Comparison of ENCODE assay signal across 8 mouse cellular contexts in the genomic region with DNA sequence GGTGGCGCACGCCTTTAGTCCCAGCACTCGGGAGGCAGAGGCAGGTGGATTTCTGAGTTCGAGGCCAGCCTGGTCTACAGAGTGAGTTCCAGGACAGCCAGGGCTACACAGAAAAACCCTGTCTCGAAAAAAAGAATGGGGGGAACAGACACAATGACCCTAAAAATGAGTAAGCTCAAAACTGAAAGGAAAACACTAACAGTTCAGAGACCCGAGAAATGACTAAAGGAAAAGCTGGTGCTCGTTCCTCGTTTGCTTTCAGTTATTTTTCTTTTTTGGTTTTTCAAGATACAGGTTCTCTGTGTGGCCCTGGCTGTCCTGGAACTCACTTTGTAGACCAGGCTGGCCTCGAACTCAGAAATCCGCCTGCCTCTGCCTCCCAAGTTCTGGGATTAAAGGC. TPM values are rescaled to one million over a fixed set of nuclear protein-coding genes. Genes with fewer than 3 reads are reported as not detected.
DNase-seq lines count a peak whose midpoint lies in the region; ATAC-seq and TF ChIP-seq lines count a peak whose summit lies in the region.
"Not testable (repeated sequence)": the region's sequence is repeated elsewhere in the genome, so short reads cannot be mapped to it uniquely, and the experiment has no call there.

No protein-coding gene starts in this region.

- H3K36me3 ChIP-seq in forebrain, embryonic 15.5 days, result peaks cover 33% of the 10 kb centered on the region
- not testable (repeated sequence) for H3K36me3 ChIP-seq in heart, embryonic 11.5 days (ENCODE audit: control insufficient read depth, insufficient read depth, low read length)
- peaks cover 52% of the 10 kb centered on the region for H3K36me3 ChIP-seq in heart, embryonic 14.5 days (ENCODE audit: control insufficient read depth, insufficient read depth, low read length)
- peaks cover 42% of the 10 kb centered on the region for H3K36me3 ChIP-seq in heart, postnatal 0 days (replicated peaks; ENCODE audit: control insufficient read depth, insufficient read depth, low read length)
- H3K36me3 ChIP-seq in kidney, embryonic 14.5 days (ENCODE audit: control insufficient read depth, insufficient read depth, low read length), result peaks cover 36% of the 10 kb centered on the region
- H3K36me3 ChIP-seq in limb, embryonic 11.5 days (ENCODE audit: control insufficient read depth, insufficient read depth, low read length), result peaks cover 12% of the 10 kb centered on the region
- peaks cover 39% of the 10 kb centered on the region for H3K36me3 ChIP-seq in lung, embryonic 15.5 days
- peaks cover 16% of the 10 kb centered on the region for H3K36me3 ChIP-seq in spleen, adult 2 months (ENCODE audit: control insufficient read depth, insufficient read depth, low read length)

- H3K4me2 ChIP-seq in forebrain, embryonic 15.5 days (replicated peaks); heart, embryonic 11.5 days; heart, embryonic 14.5 days (ENCODE audit: low read length); kidney, embryonic 14.5 days (replicated peaks; ENCODE audit: low read depth, low read length); limb, embryonic 11.5 days (ENCODE audit: low read depth, severe bottlenecking): not testable (repeated sequence)
- 0 out of 2 replicates have a peak overlapping the region, but pooled peaks have one; percentile 6 for H3K4me2 ChIP-seq in heart, postnatal 0 days (ENCODE audit: low read depth, low read length)
- peak overlapping the region; percentile 16; the same call in 1 of the 2 replicates for H3K4me2 ChIP-seq in lung, embryonic 15.5 days

- not testable (repeated sequence) for H3K9me3 ChIP-seq in forebrain, embryonic 15.5 days; heart, embryonic 11.5 days (replicated peaks; ENCODE audit: control insufficient read depth, low read length); heart, embryonic 14.5 days (ENCODE audit: control insufficient read depth, low read length); heart, postnatal 0 days (replicated peaks; ENCODE audit: control insufficient read depth, low read length); kidney, embryonic 14.5 days (ENCODE audit: control insufficient read depth, low read length); limb, embryonic 11.5 days (ENCODE audit: control insufficient read depth, low read length); lung, embryonic 15.5 days

- H3K4me1 ChIP-seq in forebrain, embryonic 15.5 days, result peaks cover 13% of the 10 kb centered on the region
- H3K4me1 ChIP-seq in heart, embryonic 11.5 days (ENCODE audit: control insufficient read depth, insufficient read depth, low read length), result peaks cover 12% of the 10 kb centered on the region
- H3K4me1 ChIP-seq in heart, embryonic 14.5 days (ENCODE audit: control insufficient read depth in 2 of 2, insufficient read depth in 2 of 2, low read length in 2 of 2), result peaks cover 4 to 13% of the 10 kb centered on the region in 2 experiments
- H3K4me1 ChIP-seq in heart, postnatal 0 days (ENCODE audit: control insufficient read depth, insufficient read depth), result peaks cover 11% of the 10 kb centered on the region
- H3K4me1 ChIP-seq in kidney, embryonic 14.5 days (ENCODE audit: control insufficient read depth, insufficient read depth, low read length), result peaks cover 22% of the 10 kb centered on the region
- not testable (repeated sequence) for H3K4me1 ChIP-seq in limb, embryonic 11.5 days (ENCODE audit: control insufficient read depth, insufficient read depth, low read length); spleen, adult 2 months (ENCODE audit: control insufficient read depth, insufficient read depth, insufficient read length)
- H3K4me1 ChIP-seq in lung, embryonic 15.5 days, result peaks cover 14% of the 10 kb centered on the region

- not testable (repeated sequence) for ATAC-seq in forebrain, embryonic 15.5 days (replicated peaks); heart, embryonic 11.5 days (replicated peaks; ENCODE audit: insufficient number of reproducible peaks, low FRiP score, low TSS enrichment); heart, embryonic 14.5 days (ENCODE audit: insufficient number of reproducible peaks, insufficient read depth, low FRiP score, low read depth); heart, postnatal 0 days (ENCODE audit: insufficient read depth, low read depth); kidney, embryonic 14.5 days (ENCODE audit: low FRiP score, low TSS enrichment); limb, embryonic 11.5 days (ENCODE audit: insufficient number of reproducible peaks, low FRiP score, low TSS enrichment, low read depth); lung, embryonic 15.5 days (ENCODE audit: borderline replicate concordance, extremely low read depth, low FRiP score, low TSS enrichment)

- H3K9ac ChIP-seq in forebrain, embryonic 15.5 days (replicated peaks); heart, embryonic 11.5 days (ENCODE audit: low read depth, low read length); heart, embryonic 14.5 days (ENCODE audit: low read length); kidney, embryonic 14.5 days (ENCODE audit: low read depth, low read length); limb, embryonic 11.5 days (ENCODE audit: low read length); lung, embryonic 15.5 days: not testable (repeated sequence)
- 0 out of 2 replicates have a peak overlapping the region, but pooled peaks have one; percentile 15 for H3K9ac ChIP-seq in heart, postnatal 0 days (replicated peaks; ENCODE audit: low read depth, low read length)

- DNase-seq in heart, postnatal 0 days (ENCODE audit: low spot score); limb, embryonic 11.5 days (ENCODE audit: low spot score); spleen, adult 2 months (ENCODE audit: low read depth in 1 of 2, low spot score in 2 of 2): not testable (repeated sequence)

- not testable (repeated sequence) for TF ChIP-seq EP300 in heart, postnatal 0 days (IDR thresholded peaks at IDR 0.05; ENCODE audit: low read depth)

- 0 out of 2 replicates have a peak overlapping the region, but pooled peaks have one; percentile 21 for H3K27ac ChIP-seq in forebrain, embryonic 15.5 days (replicated peaks)
- H3K27ac ChIP-seq in heart, embryonic 11.5 days (ENCODE audit: low read depth, low read length), result peak overlapping the region; percentile 76
- peak overlapping the region; percentile 47 to 78; a peak in 3 of 4 replicates for H3K27ac ChIP-seq in heart, embryonic 14.5 days (replicated peaks in 1 of 2; ENCODE audit: control insufficient read depth in 1 of 2, insufficient read depth in 1 of 2, low read depth in 2 of 2, low read length in 2 of 2)
- peak overlapping the region; percentile 79 for H3K27ac ChIP-seq in heart, postnatal 0 days (ENCODE audit: low read depth)
- H3K27ac ChIP-seq in kidney, embryonic 14.5 days (ENCODE audit: low read depth, low read length), result 0 out of 2 replicates have a peak overlapping the region, but pooled peaks have one; percentile 37
- 0 out of 2 replicates have a peak overlapping the region, but pooled peaks have one; percentile 4 for H3K27ac ChIP-seq in limb, embryonic 11.5 days (replicated peaks; ENCODE audit: low read depth, low read length)
- peak overlapping the region; percentile 64 for H3K27ac ChIP-seq in lung, embryonic 15.5 days
- 0 out of 2 replicates have a peak overlapping the region, but pooled peaks have one; percentile 12 for H3K27ac ChIP-seq in spleen, adult 2 months (ENCODE audit: insufficient read depth, low read length)

- not testable (repeated sequence) for H3K4me3 ChIP-seq in forebrain, embryonic 15.5 days; heart, embryonic 11.5 days (ENCODE audit: low read depth, low read length); heart, embryonic 14.5 days (ENCODE audit: control insufficient read depth in 1 of 2, insufficient read depth in 1 of 2, low read depth in 1 of 2, low read length in 2 of 2); heart, postnatal 0 days (ENCODE audit: low read depth, low read length); kidney, embryonic 14.5 days (ENCODE audit: low read length); limb, embryonic 11.5 days (ENCODE audit: low read depth, low read length); lung, embryonic 15.5 days; spleen, adult 2 months (ENCODE audit: extremely low read depth, insufficient read depth, insufficient read length)

- TF ChIP-seq CTCF in heart, postnatal 0 days (IDR thresholded peaks at IDR 0.05; ENCODE audit: low read depth); spleen, adult 2 months (IDR thresholded peaks at IDR 0.05; ENCODE audit: extremely low read depth, insufficient read depth, insufficient read length, insufficient replicate concordance): not testable (repeated sequence)

- TF ChIP-seq POLR2A in spleen, adult 2 months (IDR thresholded peaks at IDR 0.05; ENCODE audit: low read depth, low read length), result not testable (repeated sequence)

- H3K27me3 ChIP-seq in forebrain, embryonic 15.5 days; heart, embryonic 11.5 days (ENCODE audit: control insufficient read depth, insufficient read depth, low read length); heart, embryonic 14.5 days (ENCODE audit: control insufficient read depth, insufficient read depth, low read length); heart, postnatal 0 days (ENCODE audit: control insufficient read depth, insufficient read depth, low read length); kidney, embryonic 14.5 days (ENCODE audit: control insufficient read depth, insufficient read depth, low read length); limb, embryonic 11.5 days (ENCODE audit: control insufficient read depth, insufficient read depth, low read length); lung, embryonic 15.5 days; spleen, adult 2 months (ENCODE audit: control insufficient read depth, insufficient read depth, low read length): not testable (repeated sequence)

- 92% methylated on average over 10 of the region's 10 CpGs for WGBS in forebrain, embryonic 15.5 days
- WGBS in heart, embryonic 11.5 days (ENCODE audit: insufficient replicate concordance), result 87% methylated on average over 10 of the region's 10 CpGs
- 80% methylated on average over 10 of the region's 10 CpGs for WGBS in heart, embryonic 14.5 days
- 80% methylated on average over 6 of the region's 10 CpGs for WGBS in heart, postnatal 0 days
- 87% methylated on average over 10 of the region's 10 CpGs for WGBS in kidney, embryonic 14.5 days
- 95% methylated on average over 10 of the region's 10 CpGs for WGBS in limb, embryonic 11.5 days
- WGBS in lung, embryonic 15.5 days, result 81% methylated on average over 9 of the region's 10 CpGs
- 82% methylated on average over 10 of the region's 10 CpGs for WGBS in spleen, adult 2 months

RNA-seq across cellular contexts. Expression of a gene that starts 4.6 kb away (rescaled TPM):
- 66.8 and 67.1 TPM in 2 replicates for polyA plus RNA-seq in forebrain, embryonic 15.5 days (2015; fragmentation: Nextera tagmentation; extraction: Ambion mirVana)
- polyA plus RNA-seq in heart, embryonic 11.5 days (2014; fragmentation: Nextera tagmentation; extraction: Ambion mirVana), result 81.1 and 92.5 TPM in 2 replicates
- 77.6 and 77.9 TPM in 2 replicates for polyA plus RNA-seq in heart, embryonic 14.5 days (2014; fragmentation: Nextera tagmentation; extraction: Ambion mirVana)
- 49.7 and 52.1 TPM in 2 replicates for total RNA-seq in heart, postnatal 0 days (2014; rRNA removed; ENCODE audit: low replicate concordance)
- polyA plus RNA-seq in heart, postnatal 0 days (2015; fragmentation: Nextera tagmentation; extraction: Ambion mirVana), result 48.7 and 50.0 TPM in 2 replicates
- polyA plus RNA-seq in kidney, embryonic 14.5 days (2014; fragmentation: Nextera tagmentation; extraction: Ambion mirVana), result 77.1 and 88.9 TPM in 2 replicates
- 84.3 and 85.1 TPM in 2 replicates for polyA plus RNA-seq in limb, embryonic 11.5 days (2014; fragmentation: Nextera tagmentation; extraction: Ambion mirVana)
- 83.0 and 83.1 TPM in 2 replicates for polyA plus RNA-seq in lung, embryonic 15.5 days (2015; fragmentation: Nextera tagmentation; extraction: Ambion mirVana)
- polyA plus RNA-seq in spleen, adult 2 months (2012; rRNA removed), result 10.4 and 11.8 TPM in 2 replicates

RNA-seq across cellular contexts. Expression of a gene that starts 4.6 kb away (rescaled TPM):
- 112 and 113 TPM in 2 replicates for polyA plus RNA-seq in forebrain, embryonic 15.5 days (2015; fragmentation: Nextera tagmentation; extraction: Ambion mirVana)
- 107 and 114 TPM in 2 replicates for polyA plus RNA-seq in heart, embryonic 11.5 days (2014; fragmentation: Nextera tagmentation; extraction: Ambion mirVana)
- polyA plus RNA-seq in heart, embryonic 14.5 days (2014; fragmentation: Nextera tagmentation; extraction: Ambion mirVana), result 104 and 112 TPM in 2 replicates
- 90.8 and 148 TPM in 2 replicates for total RNA-seq in heart, postnatal 0 days (2014; rRNA removed; ENCODE audit: low replicate concordance)
- 111 and 114 TPM in 2 replicates for polyA plus RNA-seq in heart, postnatal 0 days (2015; fragmentation: Nextera tagmentation; extraction: Ambion mirVana)
- polyA plus RNA-seq in kidney, embryonic 14.5 days (2014; fragmentation: Nextera tagmentation; extraction: Ambion mirVana), result 125 and 126 TPM in 2 replicates
- 128 and 130 TPM in 2 replicates for polyA plus RNA-seq in limb, embryonic 11.5 days (2014; fragmentation: Nextera tagmentation; extraction: Ambion mirVana)
- polyA plus RNA-seq in lung, embryonic 15.5 days (2015; fragmentation: Nextera tagmentation; extraction: Ambion mirVana), result 134 and 137 TPM in 2 replicates
- polyA plus RNA-seq in spleen, adult 2 months (2012; rRNA removed), result 41.7 and 44.8 TPM in 2 replicates

RNA-seq across cellular contexts. Expression of a gene that starts 19.1 kb away (rescaled TPM):
- polyA plus RNA-seq in forebrain, embryonic 15.5 days (2015; fragmentation: Nextera tagmentation; extraction: Ambion mirVana), result 30.4 and 35.2 TPM in 2 replicates
- 82.4 and 88.3 TPM in 2 replicates for polyA plus RNA-seq in heart, embryonic 11.5 days (2014; fragmentation: Nextera tagmentation; extraction: Ambion mirVana)
- polyA plus RNA-seq in heart, embryonic 14.5 days (2014; fragmentation: Nextera tagmentation; extraction: Ambion mirVana), result 51.7 and 54.7 TPM in 2 replicates
- 41.5 and 57.2 TPM in 2 replicates for total RNA-seq in heart, postnatal 0 days (2014; rRNA removed; ENCODE audit: low replicate concordance)
- 37.5 and 39.4 TPM in 2 replicates for polyA plus RNA-seq in heart, postnatal 0 days (2015; fragmentation: Nextera tagmentation; extraction: Ambion mirVana)
- 91.1 and 103 TPM in 2 replicates for polyA plus RNA-seq in kidney, embryonic 14.5 days (2014; fragmentation: Nextera tagmentation; extraction: Ambion mirVana)
- 83.3 and 83.8 TPM in 2 replicates for polyA plus RNA-seq in limb, embryonic 11.5 days (2014; fragmentation: Nextera tagmentation; extraction: Ambion mirVana)
- 73.2 and 79.5 TPM in 2 replicates for polyA plus RNA-seq in lung, embryonic 15.5 days (2015; fragmentation: Nextera tagmentation; extraction: Ambion mirVana)
- polyA plus RNA-seq in spleen, adult 2 months (2012; rRNA removed), result 15.6 and 19.9 TPM in 2 replicates

RNA-seq across cellular contexts. Expression of a gene that starts 19.5 kb away (rescaled TPM):
- 205 and 217 TPM in 2 replicates for polyA plus RNA-seq in forebrain, embryonic 15.5 days (2015; fragmentation: Nextera tagmentation; extraction: Ambion mirVana)
- 130 and 154 TPM in 2 replicates for polyA plus RNA-seq in heart, embryonic 11.5 days (2014; fragmentation: Nextera tagmentation; extraction: Ambion mirVana)
- 155 and 161 TPM in 2 replicates for polyA plus RNA-seq in heart, embryonic 14.5 days (2014; fragmentation: Nextera tagmentation; extraction: Ambion mirVana)
- 225 and 247 TPM in 2 replicates for total RNA-seq in heart, postnatal 0 days (2014; rRNA removed; ENCODE audit: low replicate concordance)
- polyA plus RNA-seq in heart, postnatal 0 days (2015; fragmentation: Nextera tagmentation; extraction: Ambion mirVana), result 209 and 214 TPM in 2 replicates
- 122 and 161 TPM in 2 replicates for polyA plus RNA-seq in kidney, embryonic 14.5 days (2014; fragmentation: Nextera tagmentation; extraction: Ambion mirVana)
- 164 and 165 TPM in 2 replicates for polyA plus RNA-seq in limb, embryonic 11.5 days (2014; fragmentation: Nextera tagmentation; extraction: Ambion mirVana)
- 158 TPM in 2 replicates for polyA plus RNA-seq in lung, embryonic 15.5 days (2015; fragmentation: Nextera tagmentation; extraction: Ambion mirVana)
- polyA plus RNA-seq in spleen, adult 2 months (2012; rRNA removed), result 21.0 and 22.7 TPM in 2 replicates

RNA-seq across cellular contexts. Expression of a gene that starts 19.5 kb away (rescaled TPM):
- polyA plus RNA-seq in forebrain, embryonic 15.5 days (2015; fragmentation: Nextera tagmentation; extraction: Ambion mirVana), result 86.1 and 86.7 TPM in 2 replicates
- 57.0 and 63.9 TPM in 2 replicates for polyA plus RNA-seq in heart, embryonic 11.5 days (2014; fragmentation: Nextera tagmentation; extraction: Ambion mirVana)
- 41.2 and 44.4 TPM in 2 replicates for polyA plus RNA-seq in heart, embryonic 14.5 days (2014; fragmentation: Nextera tagmentation; extraction: Ambion mirVana)
- total RNA-seq in heart, postnatal 0 days (2014; rRNA removed; ENCODE audit: low replicate concordance), result 13.1 and 29.9 TPM in 2 replicates
- 35.0 and 36.4 TPM in 2 replicates for polyA plus RNA-seq in heart, postnatal 0 days (2015; fragmentation: Nextera tagmentation; extraction: Ambion mirVana)
- polyA plus RNA-seq in kidney, embryonic 14.5 days (2014; fragmentation: Nextera tagmentation; extraction: Ambion mirVana), result 61.2 and 63.6 TPM in 2 replicates
- polyA plus RNA-seq in limb, embryonic 11.5 days (2014; fragmentation: Nextera tagmentation; extraction: Ambion mirVana), result 62.0 and 66.5 TPM in 2 replicates
- polyA plus RNA-seq in lung, embryonic 15.5 days (2015; fragmentation: Nextera tagmentation; extraction: Ambion mirVana), result 44.4 and 48.3 TPM in 2 replicates
- 8.7 and 9.8 TPM in 2 replicates for polyA plus RNA-seq in spleen, adult 2 months (2012; rRNA removed)

Comparison
In these comparisons a context has a peak if more than half of its experiments do, and no peak if none do; other contexts are left out.
1. H3K27ac ChIP-seq: peak in every context shown above with its lines; median percentile 79 in heart, postnatal 0 days; 76 in heart, embryonic 11.5 days; 64 in lung, embryonic 15.5 days; 62 in heart, embryonic 14.5 days; 37 in kidney, embryonic 14.5 days; 21 in forebrain, embryonic 15.5 days; 12 in spleen, adult 2 months; 4 in limb, embryonic 11.5 days.